Mouse (Mus musculus): Measurements from ENCODE around the gene Syn3. TPM values are rescaled to one million over a fixed set of nuclear protein-coding genes. Genes with fewer than 3 reads are reported as not detected.

The Syn3 gene
- polyA plus RNA-seq, 1 experiment, result 0.75 TPM

DNA sequence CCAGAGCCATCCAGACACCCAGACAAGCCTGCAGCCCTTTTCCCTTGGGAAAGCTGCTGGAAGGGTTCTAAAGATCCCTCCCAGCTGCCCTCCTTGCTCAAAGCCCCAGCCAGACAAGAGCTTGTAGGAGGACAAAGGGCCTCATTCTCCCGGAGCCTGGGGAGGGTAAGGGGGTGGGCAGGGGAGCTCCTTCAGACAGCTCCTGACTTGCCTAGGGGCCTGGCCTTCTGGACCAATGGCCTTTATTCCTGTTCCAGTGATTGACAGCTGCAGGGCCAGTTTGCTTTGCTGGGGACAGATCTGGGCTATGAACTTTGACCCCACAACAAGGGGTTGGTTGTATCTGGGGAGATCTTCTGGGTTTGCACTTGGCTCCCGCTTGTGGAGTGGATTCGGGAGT is 429.4 kb downstream of the Syn3 start:
- no peaks in the 10 kb centered on the region for H3K27me3 ChIP-seq (ENCODE audit: control insufficient read depth, insufficient read depth, low read length)
- no peak overlapping the region for H3K4me3 ChIP-seq (ENCODE audit: low read depth, low read length)
- no peak for TF ChIP-seq POLR2A (IDR thresholded peaks at IDR 0.05; ENCODE audit: low read depth, low read length)
- no peak for TF ChIP-seq CTCF (IDR thresholded peaks at IDR 0.05; ENCODE audit: extremely low read depth, insufficient read length, insufficient replicate concordance, low read depth, low read length)
- no peak overlapping the region for H3K27ac ChIP-seq (ENCODE audit: insufficient read depth, low read depth, low read length)
- H3K4me1 ChIP-seq (ENCODE audit: control insufficient read depth, insufficient read depth, insufficient read length, low read length), result peaks cover 2% of the 10 kb centered on the region; the same call in 1 of the 2 replicates
- H3K36me3 ChIP-seq (ENCODE audit: control insufficient read depth, insufficient read depth, low read length), result no peaks in the 10 kb centered on the region
- WGBS, result 30% methylated on average over 3 of the region's 3 CpGs

DNA sequence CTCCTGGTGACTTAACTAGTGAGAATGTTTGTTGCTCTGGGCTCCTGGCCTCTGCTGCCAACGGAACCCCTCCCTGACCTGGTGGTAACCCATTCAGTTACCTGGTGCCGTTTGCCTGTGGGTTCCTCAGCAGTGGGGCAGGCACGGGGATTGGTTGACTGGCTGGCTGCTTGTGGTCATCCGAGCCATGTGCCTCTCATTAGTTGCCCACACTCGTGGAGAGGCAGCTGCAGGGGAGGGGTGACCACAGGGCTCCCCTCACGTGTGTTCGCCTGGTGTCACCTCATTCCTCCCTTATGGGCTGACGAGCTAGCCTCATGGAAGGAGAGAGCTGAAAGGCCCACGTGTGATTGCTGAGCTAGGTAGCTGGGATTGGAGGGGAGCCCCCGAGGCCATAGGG is 430.8 kb downstream of the Syn3 start:
- H3K36me3 ChIP-seq (ENCODE audit: control insufficient read depth, insufficient read depth, low read length), result no peaks in the 10 kb centered on the region
- H3K4me1 ChIP-seq (ENCODE audit: control insufficient read depth, insufficient read depth, insufficient read length, low read length), result peaks cover 2% of the 10 kb centered on the region; the same call in 1 of the 2 replicates
- no peak overlapping the region for H3K27ac ChIP-seq (ENCODE audit: insufficient read depth, low read depth, low read length)
- TF ChIP-seq POLR2A (IDR thresholded peaks at IDR 0.05; ENCODE audit: low read depth, low read length), result no peak
- no peak for TF ChIP-seq CTCF (IDR thresholded peaks at IDR 0.05; ENCODE audit: extremely low read depth, insufficient read length, insufficient replicate concordance, low read depth, low read length)
- no peak overlapping the region for H3K4me3 ChIP-seq (ENCODE audit: low read depth, low read length)
- 81% methylated on average over 10 of the region's 10 CpGs for WGBS
- H3K27me3 ChIP-seq (ENCODE audit: control insufficient read depth, insufficient read depth, low read length), result no peaks in the 10 kb centered on the region

DNA sequence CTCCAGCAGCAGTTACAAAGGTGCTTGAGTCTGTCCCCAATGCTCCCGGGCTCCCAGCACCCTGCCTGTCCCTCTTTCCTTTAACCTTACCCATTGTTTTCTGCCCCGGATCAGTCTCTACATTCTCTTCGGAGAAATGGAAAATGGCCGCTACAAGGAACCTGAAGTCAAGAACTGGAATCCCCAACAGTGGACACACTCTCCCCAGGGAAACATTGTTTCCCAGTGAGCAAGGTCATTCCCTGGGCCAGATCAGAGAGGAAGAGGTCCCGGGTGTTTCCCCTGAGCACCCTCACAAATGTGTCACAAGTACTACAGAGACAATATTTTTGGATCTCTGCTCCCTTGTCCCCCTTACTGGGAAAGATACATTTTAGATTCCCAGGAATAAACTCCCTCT is 432.0 kb downstream of the Syn3 start:
- peaks cover 2% of the 10 kb centered on the region; the same call in 1 of the 2 replicates for H3K4me1 ChIP-seq (ENCODE audit: control insufficient read depth, insufficient read depth, insufficient read length, low read length)
- WGBS, result 83% methylated on average over 5 of the region's 5 CpGs
- H3K4me3 ChIP-seq (ENCODE audit: low read depth, low read length), result no peak overlapping the region
- H3K27me3 ChIP-seq (ENCODE audit: control insufficient read depth, insufficient read depth, low read length), result no peaks in the 10 kb centered on the region
- no peaks in the 10 kb centered on the region for H3K36me3 ChIP-seq (ENCODE audit: control insufficient read depth, insufficient read depth, low read length)
- TF ChIP-seq CTCF (IDR thresholded peaks at IDR 0.05; ENCODE audit: extremely low read depth, insufficient read length, insufficient replicate concordance, low read depth, low read length) (no peak), POLR2A (IDR thresholded peaks at IDR 0.05; ENCODE audit: low read depth, low read length) (no peak)
- no peak overlapping the region for H3K27ac ChIP-seq (ENCODE audit: insufficient read depth, low read depth, low read length)

DNA sequence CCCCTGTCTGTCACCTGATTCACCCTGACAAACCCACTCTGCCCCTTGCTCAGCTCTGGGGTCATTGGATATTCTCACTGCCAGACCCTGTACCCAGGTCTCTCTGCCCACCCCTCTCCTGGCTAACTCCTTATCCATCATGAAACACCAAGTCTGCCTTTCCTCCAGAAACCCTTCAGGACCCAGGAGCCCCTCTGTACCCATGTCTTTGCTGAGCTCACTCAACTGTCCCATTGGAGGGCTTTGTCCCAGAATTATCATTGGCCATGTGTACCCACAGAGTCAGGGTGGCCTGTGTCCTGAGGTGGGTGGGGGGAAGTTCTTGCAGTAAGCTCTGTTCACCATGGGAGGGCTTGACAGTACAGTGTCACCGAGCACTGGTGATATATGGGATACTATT is 433.0 kb downstream of the Syn3 start:
- WGBS, result 85% methylated on average over 1 of the region's 1 CpGs
- peaks cover 2% of the 10 kb centered on the region; the same call in 1 of the 2 replicates for H3K4me1 ChIP-seq (ENCODE audit: control insufficient read depth, insufficient read depth, insufficient read length, low read length)
- no peak overlapping the region for H3K27ac ChIP-seq (ENCODE audit: insufficient read depth, low read depth, low read length)
- H3K27me3 ChIP-seq (ENCODE audit: control insufficient read depth, insufficient read depth, low read length), result no peaks in the 10 kb centered on the region
- H3K36me3 ChIP-seq (ENCODE audit: control insufficient read depth, insufficient read depth, low read length), result no peaks in the 10 kb centered on the region
- TF ChIP-seq CTCF (IDR thresholded peaks at IDR 0.05; ENCODE audit: extremely low read depth, insufficient read length, insufficient replicate concordance, low read depth, low read length) (no peak), POLR2A (IDR thresholded peaks at IDR 0.05; ENCODE audit: low read depth, low read length) (no peak)
- no peak overlapping the region for H3K4me3 ChIP-seq (ENCODE audit: low read depth, low read length)

DNA sequence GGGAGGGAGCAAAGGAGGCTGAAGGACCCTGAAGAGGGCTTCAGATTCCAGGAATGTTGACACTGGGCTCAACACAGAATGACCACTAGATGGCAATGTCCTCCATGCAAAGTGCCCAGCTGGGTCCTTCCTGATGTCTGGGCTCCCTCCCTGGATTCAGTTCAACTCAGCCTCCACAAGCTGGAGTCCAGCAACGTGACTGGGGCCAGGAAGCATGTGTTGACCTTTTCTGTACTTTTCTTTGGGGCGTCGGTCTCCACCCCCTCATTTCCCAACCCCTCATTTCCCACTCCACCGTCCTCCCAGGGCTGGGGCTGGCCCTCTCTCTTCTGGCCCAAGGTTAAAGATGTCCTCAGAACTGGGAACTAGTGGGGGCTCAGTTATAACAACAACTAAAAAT is 433.8 kb downstream of the Syn3 start:
- Histone ChIP-seq H3K36me3 (ENCODE audit: control insufficient read depth, insufficient read depth, low read length) (no peaks in the 10 kb centered on the region), H3K4me3 (ENCODE audit: low read depth, low read length) (no peak overlapping the region), H3K4me1 (ENCODE audit: control insufficient read depth, insufficient read depth, insufficient read length, low read length) (peaks cover 2% of the 10 kb centered on the region; the same call in 1 of the 2 replicates), H3K27ac (ENCODE audit: insufficient read depth, low read depth, low read length) (no peak overlapping the region), H3K27me3 (ENCODE audit: control insufficient read depth, insufficient read depth, low read length) (no peaks in the 10 kb centered on the region)
- 10% methylated on average over 4 of the region's 4 CpGs for WGBS
- TF ChIP-seq POLR2A (IDR thresholded peaks at IDR 0.05; ENCODE audit: low read depth, low read length), result no peak
- TF ChIP-seq CTCF (IDR thresholded peaks at IDR 0.05; ENCODE audit: extremely low read depth, insufficient read length, insufficient replicate concordance, low read depth, low read length), result peak; percentile 93

DNA sequence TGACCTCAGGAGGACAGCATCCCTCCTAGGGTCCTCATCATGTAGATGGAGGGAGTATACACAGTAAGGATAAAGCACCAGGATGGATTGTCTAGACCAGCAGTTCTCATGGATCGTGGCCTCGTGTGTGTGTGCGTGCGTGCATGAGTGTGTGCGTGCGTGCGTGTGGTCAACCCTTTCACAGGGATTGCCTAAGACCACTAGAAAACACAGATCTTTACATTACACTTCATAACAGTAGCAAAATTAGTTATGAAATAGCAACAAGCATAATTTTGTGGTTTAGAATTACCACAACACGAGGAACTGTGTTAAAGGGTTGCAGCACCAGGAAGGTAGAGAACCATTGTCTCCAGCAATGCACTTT is 435.7 kb downstream of the Syn3 start:
- no peak overlapping the region for H3K4me3 ChIP-seq (ENCODE audit: low read depth, low read length)
- no peaks in the 10 kb centered on the region for H3K27me3 ChIP-seq (ENCODE audit: control insufficient read depth, insufficient read depth, low read length)
- no peak overlapping the region for H3K27ac ChIP-seq (ENCODE audit: insufficient read depth, low read depth, low read length)
- TF ChIP-seq CTCF (IDR thresholded peaks at IDR 0.05; ENCODE audit: extremely low read depth, insufficient read length, insufficient replicate concordance, low read depth, low read length) (no peak), POLR2A (IDR thresholded peaks at IDR 0.05; ENCODE audit: low read depth, low read length) (no peak)
- 84% methylated on average over 8 of the region's 8 CpGs for WGBS
- H3K4me1 ChIP-seq (ENCODE audit: control insufficient read depth, insufficient read depth, insufficient read length, low read length), result no peaks in the 10 kb centered on the region; the same call in 1 of the 2 replicates
- no peaks in the 10 kb centered on the region for H3K36me3 ChIP-seq (ENCODE audit: control insufficient read depth, insufficient read depth, low read length)

DNA sequence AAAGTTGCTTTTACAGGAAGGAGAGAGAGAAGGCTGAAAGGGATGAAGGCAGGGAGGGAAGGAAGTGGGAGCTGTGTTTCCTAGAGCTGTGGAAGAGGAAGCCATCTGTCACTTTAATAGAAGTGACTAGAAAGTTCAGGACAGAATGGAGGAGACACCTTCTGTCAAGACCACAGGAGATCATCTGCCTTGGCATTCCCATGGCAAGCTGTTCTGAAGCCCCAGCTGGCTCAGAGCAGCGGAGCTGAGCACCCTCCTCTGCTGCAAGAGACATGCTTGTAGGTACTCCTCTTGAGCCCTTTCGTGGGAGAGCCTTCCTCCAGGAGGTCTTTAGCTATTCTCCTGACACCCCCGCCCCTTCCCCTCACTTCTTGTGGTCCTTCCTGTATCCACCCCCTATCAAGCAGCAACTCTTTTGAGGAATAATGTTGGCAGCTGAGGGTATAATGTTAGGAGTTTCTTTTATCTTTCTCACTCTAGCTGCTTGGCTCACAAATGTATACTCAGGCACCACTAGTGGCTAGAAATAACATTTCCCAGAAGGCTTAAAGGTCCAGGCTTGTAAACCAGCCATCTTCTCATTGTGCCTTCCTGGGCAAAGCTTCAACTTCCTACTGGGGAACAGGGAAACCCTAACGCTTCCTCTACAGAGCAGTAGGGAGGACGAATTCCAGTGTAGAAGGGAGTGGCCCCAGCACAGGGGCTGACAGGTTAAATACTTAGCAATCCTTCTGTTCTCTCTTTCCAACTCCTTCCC is 436.3 kb downstream of the Syn3 start:
- H3K27me3 ChIP-seq (ENCODE audit: control insufficient read depth, insufficient read depth, low read length), result no peaks in the 10 kb centered on the region
- 47% methylated on average over 5 of the region's 5 CpGs for WGBS
- H3K27ac ChIP-seq (ENCODE audit: insufficient read depth, low read depth, low read length), result no peak overlapping the region
- peaks cover under 1% of the 10 kb centered on the region; the same call in 1 of the 2 replicates for H3K4me1 ChIP-seq (ENCODE audit: control insufficient read depth, insufficient read depth, insufficient read length, low read length)
- H3K4me3 ChIP-seq (ENCODE audit: low read depth, low read length), result no peak overlapping the region
- no peaks in the 10 kb centered on the region for H3K36me3 ChIP-seq (ENCODE audit: control insufficient read depth, insufficient read depth, low read length)
- TF ChIP-seq POLR2A (IDR thresholded peaks at IDR 0.05; ENCODE audit: low read depth, low read length), result no peak
- no peak for TF ChIP-seq CTCF (IDR thresholded peaks at IDR 0.05; ENCODE audit: extremely low read depth, insufficient read length, insufficient replicate concordance, low read depth, low read length)

Data from small intestine, adult 2 months (tissue).